12 mouse cellular contexts compared by ENCODE assay signal in genomic region chr16:21702314-21702690, GRCm38 (mm10). TPM values are rescaled to one million over a fixed set of nuclear protein-coding genes. Genes with fewer than 3 reads are reported as not detected.
DNase-seq lines count a peak whose midpoint lies in the region; ATAC-seq lines count a peak whose summit lies in the region.
"Had no signal": no experiment of that assay in that cellular context is flagged by ENCODE, and none has a peak within 500 bp of the region (broad histone marks: within the 10 kb centered on the region; RNA-seq: fewer than 3 reads in every experiment).

No protein-coding gene starts in this region.

- peak overlapping the region; percentile 65; the same call in 1 of the 2 replicates for H3K27ac ChIP-seq in forebrain, embryonic 12.5 days
- H3K27ac ChIP-seq in limb, embryonic 11.5 days (replicated peaks; ENCODE audit: low read depth, low read length): no peak overlapping the region
- no peak overlapping the region for H3K27ac ChIP-seq in neural tube, embryonic 14.5 days (ENCODE audit: low read depth, low read length)
- H3K27ac ChIP-seq: limb, embryonic 13.5 days had no signal

- H3K27me3 ChIP-seq in forebrain, embryonic 12.5 days: no peaks in the 10 kb centered on the region
- H3K27me3 ChIP-seq in limb, embryonic 11.5 days (ENCODE audit: control insufficient read depth, insufficient read depth, low read length): no peaks in the 10 kb centered on the region
- H3K27me3 ChIP-seq in neural tube, embryonic 14.5 days (ENCODE audit: control insufficient read depth, insufficient read depth, low read length): no peaks in the 10 kb centered on the region
- H3K27me3 ChIP-seq: limb, embryonic 13.5 days had no signal

- WGBS in forebrain, embryonic 12.5 days: 5% methylated on average over 3 of the region's 3 CpGs
- 11% methylated on average over 3 of the region's 3 CpGs for WGBS in limb, embryonic 11.5 days
- 9% methylated on average over 3 of the region's 3 CpGs for WGBS in neural tube, embryonic 14.5 days

- intact Hi-C loops in heart, postnatal 14 days (cut with DNase I): no loop called here

- no peak overlapping the region for H3K9ac ChIP-seq in forebrain, embryonic 12.5 days
- H3K9ac ChIP-seq in limb, embryonic 11.5 days (ENCODE audit: low read length): no peak overlapping the region
- H3K9ac ChIP-seq in neural tube, embryonic 14.5 days (replicated peaks; ENCODE audit: low read depth, low read length): no peak overlapping the region
- H3K9ac ChIP-seq: limb, embryonic 13.5 days had no signal

- H3K9me3 ChIP-seq in forebrain, embryonic 12.5 days: peaks cover 5% of the 10 kb centered on the region; the same call in 1 of the 2 replicates
- H3K9me3 ChIP-seq in limb, embryonic 11.5 days (ENCODE audit: control insufficient read depth, low read length): no peaks in the 10 kb centered on the region
- H3K9me3 ChIP-seq in neural tube, embryonic 14.5 days (ENCODE audit: control insufficient read depth, low read length): no peaks in the 10 kb centered on the region
- H3K9me3 ChIP-seq: limb, embryonic 13.5 days had no signal

- H3K4me3 ChIP-seq in forebrain, embryonic 12.5 days (replicated peaks): peak overlapping the region; percentile 16; the same call in 1 of the 2 replicates
- no peak overlapping the region for H3K4me3 ChIP-seq in limb, embryonic 11.5 days (ENCODE audit: low read depth, low read length)
- H3K4me3 ChIP-seq in neural tube, embryonic 14.5 days (ENCODE audit: low read depth, low read length): no peak overlapping the region
- H3K4me3 ChIP-seq: limb, embryonic 13.5 days had no signal

- peak overlapping the region; percentile 33 for H3K4me2 ChIP-seq in forebrain, embryonic 12.5 days
- no peak overlapping the region for H3K4me2 ChIP-seq in limb, embryonic 11.5 days (ENCODE audit: low read depth, severe bottlenecking)
- peak overlapping the region; percentile 14; the same call in 1 of the 2 replicates for H3K4me2 ChIP-seq in neural tube, embryonic 14.5 days (ENCODE audit: low read depth, low read length)
- H3K4me2 ChIP-seq: heart, embryonic 11.5 days; limb, embryonic 13.5 days had no signal

- H3K36me3 ChIP-seq in forebrain, embryonic 12.5 days (replicated peaks): no peaks in the 10 kb centered on the region
- H3K36me3 ChIP-seq in limb, embryonic 11.5 days (ENCODE audit: control insufficient read depth, insufficient read depth, low read length): no peaks in the 10 kb centered on the region
- no peaks in the 10 kb centered on the region for H3K36me3 ChIP-seq in neural tube, embryonic 14.5 days (ENCODE audit: control insufficient read depth, insufficient read depth, low read length)
- H3K36me3 ChIP-seq: limb, embryonic 13.5 days had no signal

- peak; percentile 89 for ATAC-seq in forebrain, embryonic 12.5 days (ENCODE audit: low FRiP score)
- no peak for ATAC-seq in limb, embryonic 11.5 days (ENCODE audit: insufficient number of reproducible peaks, low FRiP score, low TSS enrichment, low read depth)
- peak; percentile 81 for ATAC-seq in neural tube, embryonic 14.5 days (ENCODE audit: low read depth)

- peaks cover 12% of the 10 kb centered on the region; the same call in 1 of the 2 replicates for H3K4me1 ChIP-seq in forebrain, embryonic 12.5 days
- H3K4me1 ChIP-seq in limb, embryonic 11.5 days (ENCODE audit: control insufficient read depth, insufficient read depth, low read length): no peaks in the 10 kb centered on the region; the same call in 1 of the 2 replicates
- H3K4me1 ChIP-seq in neural tube, embryonic 14.5 days (ENCODE audit: control insufficient read depth, insufficient read depth, low read length): no peaks in the 10 kb centered on the region
- H3K4me1 ChIP-seq: limb, embryonic 13.5 days had no signal

- DNase-seq in heart, adult 11 months: peak; percentile 76
- no peak for DNase-seq in heart, postnatal 14 days
- peak; percentile 26 for DNase-seq in limb, embryonic 11.5 days (ENCODE audit: low spot score)
- no peak for DNase-seq in urinary bladder, postnatal 36 days (ENCODE audit: low spot score in 2 of 2)
- DNase-seq in layer of hippocampus, adult 9-11 months: no peak
- DNase-seq in spleen, adult 18-20 months: no peak
- DNase-seq: kidney, adult 18-20 months; lung, postnatal 14 days had no signal

RNA-seq across cellular contexts. Expression of gene 2510009E07Rik, which starts 7.8 kb away (rescaled TPM):
- 10 to 100 TPM; 29.0 to 31.1 TPM for total RNA-seq in heart, postnatal 14 days (2021)
- polyA plus RNA-seq in forebrain, embryonic 12.5 days (2016; fragmentation: Nextera tagmentation; extraction: Ambion mirVana): 54.1 and 54.7 TPM in 2 replicates
- 8.2 and 9.7 TPM in 2 replicates for polyA plus RNA-seq in limb, embryonic 11.5 days (2014; fragmentation: Nextera tagmentation; extraction: Ambion mirVana)
- polyA plus RNA-seq in neural tube, embryonic 14.5 days (2014; fragmentation: Nextera tagmentation; extraction: Ambion mirVana): 43.7 and 51.5 TPM in 2 replicates

Comparison
In these comparisons a context has a peak if more than half of its experiments do, and no peak if none do; other contexts are left out.
1. DNase-seq: peak in heart, adult 11 months (single experiment) and limb, embryonic 11.5 days (single experiment); none in heart, postnatal 14 days (0 of 2), urinary bladder, postnatal 36 days (0 of 2), layer of hippocampus, adult 9-11 months (single experiment) and spleen, adult 18-20 months (0 of 2).